Mouse (Mus musculus) ES-Bruce4 (cell line): ENCODE data around the gene Mylk. TPM values are rescaled to one million over a fixed set of nuclear protein-coding genes. Genes with fewer than 3 reads are reported as not detected.

Experiments
- H3K27ac ChIP-seq: 2 replicates; pipeline ENCODE4 v1.5.1; 2012; ENCODE audit warnings: low read length, inconsistent platforms; ENCODE audit not compliant: insufficient read depth
- H3K27me3 ChIP-seq: 2 replicates; pipeline ENCODE4 v1.6.1; 2012; ENCODE audit warnings: mild to moderate bottlenecking, low read length, inconsistent platforms; ENCODE audit not compliant: control insufficient read depth, poor library complexity, insufficient read depth, severe bottlenecking
- H3K36me3 ChIP-seq: 2 replicates; pipeline ENCODE4 v1.6.1; 2012; ENCODE audit warnings: inconsistent platforms, mild to moderate bottlenecking, low read length, moderate library complexity; ENCODE audit not compliant: control insufficient read depth, poor library complexity, insufficient read depth, severe bottlenecking
- H3K4me1 ChIP-seq: one replicate; pipeline ENCODE4 v1.8.1; 2011; ENCODE audit warnings: low read length; ENCODE audit not compliant: control insufficient read depth, insufficient read depth
- H3K4me3 ChIP-seq: 2 replicates; pipeline ENCODE4 v1.5.1; 2011; ENCODE audit warnings: low read depth, mild to moderate bottlenecking, low read length
- H3K9ac ChIP-seq: 2 replicates; pipeline ENCODE4 v1.6.1; 2012; ENCODE audit warnings: low read depth, mild to moderate bottlenecking, inconsistent platforms; ENCODE audit not compliant: poor library complexity, severe bottlenecking
- H3K9me3 ChIP-seq: replicated peaks from 2 replicates; pipeline ENCODE4 v1.6.1; 2012; ENCODE audit warnings: mild to moderate bottlenecking, low read length, inconsistent platforms; ENCODE audit not compliant: control insufficient read depth, poor library complexity, insufficient read depth, severe bottlenecking
- CTCF ChIP-seq: IDR thresholded peaks from one replicate; pipeline ENCODE4 v1.8.1; 2011; ENCODE audit warnings: low read depth, low read length
- EP300 ChIP-seq: IDR thresholded peaks from 2 replicates; pipeline ENCODE4 v1.6.1; 2011; ENCODE audit warnings: low read depth, low read length; ENCODE audit not compliant: insufficient read depth
- POLR2A ChIP-seq: IDR thresholded peaks from one replicate; pipeline ENCODE4 v1.8.1; 2011; ENCODE audit warnings: low read length; ENCODE audit not compliant: insufficient read depth
- polyA plus RNA-seq: library from polyadenylated mRNA; stranded (reverse); fragments of >200 nt; gene quantifications from 2 replicates; pipeline ENCODE4 v1.2.4, GENCODE M21; 2011; ENCODE audit warnings: low read depth; ENCODE audit not compliant: missing spikeins, insufficient read depth, insufficient read length

The Mylk gene
- polyA plus RNA-seq, 1 experiment: 1.4 TPM

DNA sequence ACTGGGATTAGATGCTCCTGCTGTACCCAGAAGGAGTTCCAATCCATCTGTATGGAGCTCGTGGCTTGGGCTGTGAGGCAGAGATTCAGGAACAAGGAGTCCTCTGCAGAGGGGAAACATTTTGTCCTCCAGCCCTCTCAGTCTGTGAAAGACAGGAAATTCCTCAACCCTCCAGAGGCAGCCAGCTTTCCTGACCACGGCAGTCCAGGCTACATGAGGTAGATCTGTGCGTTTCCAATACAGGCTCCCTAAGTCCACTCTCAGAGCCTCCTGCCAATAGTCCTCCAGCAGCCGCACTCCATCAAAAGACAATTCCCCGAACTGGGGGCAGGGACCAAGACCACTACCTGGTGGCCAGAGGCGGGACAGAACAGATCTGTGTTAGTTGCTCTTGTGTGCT is 164.4 kb downstream of the Mylk start:
- Histone ChIP-seq H3K4me3 (no peak overlapping the region), H3K9ac (no peak overlapping the region), H3K27me3 (no peaks in the 10 kb centered on the region), H3K4me1 (no peaks in the 10 kb centered on the region), H3K36me3 (no peaks in the 10 kb centered on the region), H3K9me3 (no peaks in the 10 kb centered on the region), H3K27ac (no peak overlapping the region)
- no peak for TF ChIP-seq POLR2A
- TF ChIP-seq CTCF: no peak
- TF ChIP-seq EP300: no peak

DNA sequence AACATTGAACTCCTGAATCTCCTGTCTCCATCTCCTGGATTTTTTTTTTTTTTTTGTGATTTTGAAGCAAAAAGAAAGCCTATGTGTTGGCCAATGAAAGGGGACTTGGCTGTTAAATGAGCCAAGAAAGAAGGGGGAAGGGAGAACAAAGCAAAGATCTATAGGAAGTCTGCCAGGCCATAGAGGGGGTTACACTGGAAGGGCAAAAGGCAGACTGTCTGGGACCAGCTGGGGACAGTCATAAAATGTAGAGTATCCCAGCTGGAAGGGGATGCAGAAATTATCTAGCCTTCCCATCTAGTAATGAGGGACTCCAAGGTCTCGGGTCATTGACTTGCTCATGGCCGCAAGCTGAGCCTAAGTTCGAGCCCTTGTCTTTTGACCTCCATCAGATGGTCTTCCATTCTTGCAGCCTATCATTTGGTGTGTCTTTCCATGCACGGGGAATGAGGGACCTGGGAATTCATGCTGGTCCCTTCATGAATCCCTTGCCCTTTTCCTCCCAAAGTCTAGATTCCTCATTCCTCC is 172.4 kb downstream of the Mylk start:
- no peaks in the 10 kb centered on the region for H3K27me3 ChIP-seq
- no peak overlapping the region for H3K4me3 ChIP-seq

DNA sequence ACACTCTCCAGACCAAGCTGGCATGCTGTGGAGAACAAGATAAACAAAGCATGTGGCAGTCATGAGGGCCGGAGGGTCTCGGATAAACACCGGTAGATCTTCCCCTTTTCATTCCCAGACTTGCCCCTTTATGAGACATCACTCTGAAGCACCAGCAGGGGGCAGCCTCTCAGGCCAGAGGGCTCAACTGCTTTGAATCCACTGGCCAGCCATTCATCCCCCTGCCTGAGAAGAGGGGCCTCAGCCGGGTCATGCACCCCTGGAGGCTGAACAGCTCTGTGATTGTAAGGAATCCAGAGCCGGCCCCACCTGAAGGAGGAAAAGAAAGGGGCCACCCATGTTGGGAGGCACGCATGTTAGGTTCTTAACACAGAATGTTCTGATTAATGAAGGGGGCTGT is 175.2 kb downstream of the Mylk start:
- no peak overlapping the region for H3K9ac ChIP-seq
- peak; percentile 60 for TF ChIP-seq CTCF
- TF ChIP-seq POLR2A: no peak
- TF ChIP-seq EP300: no peak
- H3K4me1 ChIP-seq: no peaks in the 10 kb centered on the region
- H3K27me3 ChIP-seq: no peaks in the 10 kb centered on the region
- no peaks in the 10 kb centered on the region for H3K9me3 ChIP-seq
- H3K4me3 ChIP-seq: no peak overlapping the region
- H3K27ac ChIP-seq: no peak overlapping the region
- H3K36me3 ChIP-seq: no peaks in the 10 kb centered on the region

More for the DNA sequence above, 172.4 kb downstream of the Mylk start:
- Histone ChIP-seq H3K9ac (no peak overlapping the region), H3K9me3 (no peaks in the 10 kb centered on the region), H3K4me1 (no peaks in the 10 kb centered on the region), H3K27ac (no peak overlapping the region), H3K36me3 (no peaks in the 10 kb centered on the region)
- no peak for TF ChIP-seq POLR2A
- no peak for TF ChIP-seq CTCF
- TF ChIP-seq EP300: no peak

- Histone ChIP-seq H3K9ac (no peak overlapping the region), H3K9me3 (no peaks in the 10 kb centered on the region), H3K27ac (no peak overlapping the region)
Measured at GRCm38 (mm10) chr16:34920868-34921267, 175.9 kb downstream of the Mylk start.

DNA sequence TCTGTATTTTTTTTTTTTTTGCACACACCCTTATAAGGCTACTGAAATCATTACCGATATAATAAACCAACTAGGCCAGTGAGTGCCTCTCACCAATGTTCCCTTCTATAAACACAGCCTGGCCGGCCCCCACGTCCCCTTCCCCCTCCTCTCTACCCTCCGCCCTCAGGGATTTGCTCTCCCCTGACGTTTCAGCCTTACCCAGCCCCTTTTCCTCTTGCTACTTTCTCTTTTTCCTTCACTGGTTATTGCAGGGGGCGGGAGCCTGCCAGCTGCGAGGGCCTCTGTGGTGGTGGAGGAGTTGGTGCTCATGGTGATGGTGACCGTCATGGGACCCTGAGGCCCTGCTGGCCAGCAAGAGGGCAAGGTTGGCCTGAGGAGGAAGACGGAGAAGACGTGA is 176.3 kb downstream of the Mylk start:
- no peaks in the 10 kb centered on the region for H3K36me3 ChIP-seq
- H3K9me3 ChIP-seq: no peaks in the 10 kb centered on the region
- no peak overlapping the region for H3K4me3 ChIP-seq
- H3K27me3 ChIP-seq: no peaks in the 10 kb centered on the region
- no peak overlapping the region for H3K9ac ChIP-seq
- no peak for TF ChIP-seq CTCF
- TF ChIP-seq EP300: no peak
- TF ChIP-seq POLR2A: no peak
- H3K4me1 ChIP-seq: no peaks in the 10 kb centered on the region
- H3K27ac ChIP-seq: no peak overlapping the region

More at GRCm38 (mm10) chr16:34920868-34921267, 175.9 kb downstream of the Mylk start:
- H3K27me3 ChIP-seq: no peaks in the 10 kb centered on the region
- no peak for TF ChIP-seq CTCF
- no peak for TF ChIP-seq POLR2A
- no peak for TF ChIP-seq EP300
- no peaks in the 10 kb centered on the region for H3K4me1 ChIP-seq
- no peaks in the 10 kb centered on the region for H3K36me3 ChIP-seq
- no peak overlapping the region for H3K4me3 ChIP-seq

DNA sequence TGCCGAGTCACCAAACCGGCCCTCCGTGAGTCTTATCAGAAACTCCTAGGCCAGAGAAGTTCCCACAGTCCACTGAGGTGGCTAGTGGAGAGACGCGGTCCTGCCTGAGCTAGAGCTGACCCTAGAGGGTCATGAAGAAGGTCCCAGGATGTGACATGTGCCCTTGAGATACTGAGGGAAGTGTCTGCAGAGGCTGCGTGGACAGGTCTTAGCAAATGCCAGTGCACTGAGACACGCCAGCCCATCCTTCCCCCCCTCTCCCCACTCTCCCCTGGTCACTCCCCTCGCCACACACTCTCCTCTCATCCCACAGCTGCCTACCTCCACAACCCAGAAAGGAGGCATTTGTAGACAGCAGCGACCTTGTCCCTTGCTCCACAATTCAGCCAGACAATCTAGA is 178.6 kb downstream of the Mylk start:
- no peak overlapping the region for H3K9ac ChIP-seq
- H3K27ac ChIP-seq: no peak overlapping the region
- H3K9me3 ChIP-seq: no peaks in the 10 kb centered on the region
- no peaks in the 10 kb centered on the region for H3K36me3 ChIP-seq
- H3K4me1 ChIP-seq: no peaks in the 10 kb centered on the region
- no peaks in the 10 kb centered on the region for H3K27me3 ChIP-seq
- TF ChIP-seq CTCF (no peak), POLR2A (no peak), EP300 (no peak)
- H3K4me3 ChIP-seq: no peak overlapping the region
